Mouse (Mus musculus): ENCODE results near the gene Rhobtb1. TPM values are rescaled to one million over a fixed set of nuclear protein-coding genes. Genes with fewer than 3 reads are reported as not detected.
A peak's percentile ranks its signal among the peaks of the same experiment; 100 is the strongest.

The Rhobtb1 gene
- total RNA-seq, 1 experiment = 2.7 TPM

GRCm38 (mm10) chr10:69331231-69331630 lies 180.0 kb downstream of the Rhobtb1 start:
- in situ Hi-C loops (cut with MboI; ENCODE audit: low sequenced_read_pairs in 2 of 2, unreplicated experiment in 2 of 2) = no loop called here
- Histone ChIP-seq H3K4me3 (ENCODE audit: insufficient read depth in 1 of 2, low read depth in 1 of 2, low read length in 2 of 2, poor library complexity in 1 of 2, severe bottlenecking in 1 of 2) (no peak overlapping the region), H3K36me3 (ENCODE audit: control insufficient read depth, insufficient read depth, low read length, poor library complexity, severe bottlenecking) (peaks cover 16% of the 10 kb centered on the region), H3K9me3 (ENCODE audit: control insufficient read depth, insufficient read depth, low read depth, low read length) (no peaks in the 10 kb centered on the region), H3K9ac (ENCODE audit: insufficient read depth, low read depth, low read length, poor library complexity, severe bottlenecking) (no peak overlapping the region), H3K4me1 (ENCODE audit: control insufficient read depth in 2 of 2, insufficient read depth in 2 of 2, low read length in 2 of 2, poor library complexity in 1 of 2) (peaks cover 7 to 9% of the 10 kb centered on the region in 2 experiments), H3K27ac (ENCODE audit: insufficient read depth, low read depth, low read length, poor library complexity, severe bottlenecking) (no peak overlapping the region)
- TF ChIP-seq MAFK (IDR thresholded peaks at IDR 0.05; ENCODE audit: insufficient read depth, low read depth, low read length) = no peak
- TF ChIP-seq CHD2 (IDR thresholded peaks at IDR 0.05; ENCODE audit: low read depth, low read length) = no peak
- no peak for TF ChIP-seq HCFC1 (IDR thresholded peaks at IDR 0.05; ENCODE audit: borderline replicate concordance, insufficient read depth, low read length)
- no peak for DNase-seq (ENCODE audit: low read depth, low spot score)

- H3K9ac ChIP-seq (ENCODE audit: insufficient read depth, low read depth, low read length, poor library complexity, severe bottlenecking) = no peak overlapping the region
- peaks cover 33% of the 10 kb centered on the region for H3K36me3 ChIP-seq (ENCODE audit: control insufficient read depth, insufficient read depth, low read length, poor library complexity, severe bottlenecking)
- H3K9me3 ChIP-seq (ENCODE audit: control insufficient read depth, insufficient read depth, low read depth, low read length) = no peaks in the 10 kb centered on the region
- H3K4me3 ChIP-seq (ENCODE audit: insufficient read depth in 1 of 2, low read depth in 1 of 2, low read length in 2 of 2, poor library complexity in 1 of 2, severe bottlenecking in 1 of 2) = no peak overlapping the region
- DNase-seq (ENCODE audit: low read depth, low spot score) = no peak
- H3K27ac ChIP-seq (ENCODE audit: insufficient read depth, low read depth, low read length, poor library complexity, severe bottlenecking) = no peak overlapping the region
- in situ Hi-C loops (cut with MboI; ENCODE audit: low sequenced_read_pairs in 2 of 2, unreplicated experiment in 2 of 2) = no loop called here
- H3K4me1 ChIP-seq (ENCODE audit: control insufficient read depth in 2 of 2, insufficient read depth in 2 of 2, low read length in 2 of 2, poor library complexity in 1 of 2) = peaks cover 2 to 13% of the 10 kb centered on the region in 2 experiments
- TF ChIP-seq CHD2 (IDR thresholded peaks at IDR 0.05; ENCODE audit: low read depth, low read length) (no peak), ZNF384 (IDR thresholded peaks at IDR 0.05; ENCODE audit: low read depth, low read length) (no peak), ZC3H11A (IDR thresholded peaks at IDR 0.05; ENCODE audit: borderline replicate concordance, low read depth, low read length) (no peak), HCFC1 (IDR thresholded peaks at IDR 0.05; ENCODE audit: borderline replicate concordance, insufficient read depth, low read length) (no peak), MAFK (IDR thresholded peaks at IDR 0.05; ENCODE audit: insufficient read depth, low read depth, low read length) (no peak)
Measured at GRCm38 (mm10) chr10:69333212-69333611, 182.0 kb downstream of the Rhobtb1 start.

GRCm38 (mm10) chr10:69334271-69335194 lies 183.3 kb downstream of the Rhobtb1 start:
- Histone ChIP-seq H3K4me1 (ENCODE audit: control insufficient read depth in 2 of 2, insufficient read depth in 2 of 2, low read length in 2 of 2, poor library complexity in 1 of 2) (peaks cover 0 to 11% of the 10 kb centered on the region in 2 experiments; a peak in 3 of 4 replicates), H3K27ac (ENCODE audit: insufficient read depth, low read depth, low read length, poor library complexity, severe bottlenecking) (no peak overlapping the region; the same call in 1 of the 2 replicates), H3K9ac (ENCODE audit: insufficient read depth, low read depth, low read length, poor library complexity, severe bottlenecking) (no peak overlapping the region), H3K36me3 (ENCODE audit: control insufficient read depth, insufficient read depth, low read length, poor library complexity, severe bottlenecking) (peaks cover 40% of the 10 kb centered on the region), H3K9me3 (ENCODE audit: control insufficient read depth, insufficient read depth, low read depth, low read length) (no peaks in the 10 kb centered on the region), H3K4me3 (ENCODE audit: insufficient read depth in 1 of 2, low read depth in 1 of 2, low read length in 2 of 2, poor library complexity in 1 of 2, severe bottlenecking in 1 of 2) (no peak overlapping the region)
- in situ Hi-C loops (cut with MboI; ENCODE audit: low sequenced_read_pairs in 2 of 2, unreplicated experiment in 2 of 2) = no loop called here
- DNase-seq (ENCODE audit: low read depth, low spot score) = no peak
- TF ChIP-seq MAFK (IDR thresholded peaks at IDR 0.05; ENCODE audit: insufficient read depth, low read depth, low read length) = no peak
- 0 out of 2 replicates have a peak, but pooled peaks have one; percentile 29 for TF ChIP-seq ZNF384 (IDR thresholded peaks at IDR 0.05; ENCODE audit: low read depth, low read length)

GRCm38 (mm10) chr10:69335195-69335536 lies 183.9 kb downstream of the Rhobtb1 start:
- no peak for DNase-seq (ENCODE audit: low read depth, low spot score)
- TF ChIP-seq HCFC1 (IDR thresholded peaks at IDR 0.05; ENCODE audit: borderline replicate concordance, insufficient read depth, low read length) (no peak), ZNF384 (IDR thresholded peaks at IDR 0.05; ENCODE audit: low read depth, low read length) (no peak), CHD2 (IDR thresholded peaks at IDR 0.05; ENCODE audit: low read depth, low read length) (no peak)
- Histone ChIP-seq H3K9ac (ENCODE audit: insufficient read depth, low read depth, low read length, poor library complexity, severe bottlenecking) (no peak overlapping the region), H3K36me3 (ENCODE audit: control insufficient read depth, insufficient read depth, low read length, poor library complexity, severe bottlenecking) (peaks cover 46% of the 10 kb centered on the region), H3K4me1 (ENCODE audit: control insufficient read depth in 2 of 2, insufficient read depth in 2 of 2, low read length in 2 of 2, poor library complexity in 1 of 2) (peaks cover 0 to 12% of the 10 kb centered on the region in 2 experiments; a peak in 3 of 4 replicates), H3K4me3 (ENCODE audit: insufficient read depth in 1 of 2, low read depth in 1 of 2, low read length in 2 of 2, poor library complexity in 1 of 2, severe bottlenecking in 1 of 2) (no peak overlapping the region), H3K9me3 (ENCODE audit: control insufficient read depth, insufficient read depth, low read depth, low read length) (no peaks in the 10 kb centered on the region), H3K27ac (ENCODE audit: insufficient read depth, low read depth, low read length, poor library complexity, severe bottlenecking) (0 out of 2 replicates have a peak overlapping the region, but pooled peaks have one; percentile 1)
- in situ Hi-C loops (cut with MboI; ENCODE audit: low sequenced_read_pairs in 2 of 2, unreplicated experiment in 2 of 2) = no loop called here

All from ES-E14 (cell line).